Mouse (Mus musculus): ENCODE results near the gene Tstd2. TPM values are rescaled to one million over a fixed set of nuclear protein-coding genes. Genes with fewer than 3 reads are reported as not detected.

The Tstd2 gene
- polyA plus RNA-seq, 2 experiments from 2014 or later: 26.4 to 26.6 TPM

- ATAC-seq: no peak
These were observed 53.9 kb downstream of the Tstd2 start for GRCm38 (mm10) chr4:46084416-46085172.

DNA sequence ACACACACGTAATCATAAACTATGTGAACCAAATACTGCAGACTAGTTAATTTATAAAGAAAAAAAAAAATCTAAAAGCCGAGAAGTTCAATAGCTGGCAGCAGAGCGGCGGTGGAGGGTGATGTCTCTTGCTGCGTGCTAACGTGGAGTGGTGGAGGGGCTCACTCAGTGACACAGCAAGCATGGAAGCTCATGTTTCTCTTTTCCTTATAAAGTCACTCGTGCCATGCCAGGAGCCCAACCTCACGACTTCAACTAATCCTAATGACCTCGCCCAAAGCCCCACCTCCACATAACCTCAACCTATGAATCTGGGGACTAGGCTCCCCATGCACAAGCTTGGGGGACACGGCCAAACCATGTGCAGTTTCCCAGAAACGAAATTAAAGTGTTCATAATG, 55.9 kb downstream of the Tstd2 start:
- ATAC-seq: no peak

DNA sequence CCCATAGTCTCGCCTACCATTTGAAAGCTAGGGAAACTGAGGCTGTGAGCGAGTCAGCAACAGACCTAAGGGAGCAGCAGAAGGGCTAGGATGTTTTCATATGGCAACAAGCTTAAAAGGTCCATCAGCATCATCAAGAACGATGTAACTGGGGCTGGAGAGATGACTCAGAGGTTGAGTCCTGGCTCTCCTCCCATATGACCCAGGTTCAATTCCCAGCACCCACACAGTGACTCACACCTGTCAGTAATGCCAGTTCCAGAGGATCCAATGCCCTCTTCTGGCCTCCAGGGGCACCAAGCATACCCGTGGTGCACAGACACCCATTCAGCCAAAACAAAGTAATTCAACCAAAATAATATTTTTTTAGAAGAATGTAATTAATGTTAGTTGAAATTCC, 58.2 kb downstream of the Tstd2 start:
- no peak for ATAC-seq

DNA sequence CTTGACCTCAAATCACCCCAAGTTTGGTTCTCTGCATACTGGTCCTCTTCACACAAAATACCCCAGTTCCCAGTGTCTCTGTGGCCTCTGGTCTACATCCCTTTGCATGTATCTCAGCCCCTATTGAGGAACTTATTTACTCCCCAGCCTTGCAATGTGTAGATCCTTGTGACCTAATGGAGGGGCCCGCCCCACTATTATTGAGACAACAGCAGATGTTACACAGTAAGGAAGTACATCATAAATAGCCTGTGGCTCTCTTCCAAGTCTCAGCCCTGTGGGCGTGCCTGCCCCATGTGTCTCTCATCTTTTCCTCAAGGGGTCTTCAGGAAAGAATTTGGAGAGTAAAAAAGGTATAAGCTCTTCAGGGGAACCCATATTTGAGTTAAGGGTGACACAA, 61.6 kb downstream of the Tstd2 start:
- ATAC-seq: no peak

DNA sequence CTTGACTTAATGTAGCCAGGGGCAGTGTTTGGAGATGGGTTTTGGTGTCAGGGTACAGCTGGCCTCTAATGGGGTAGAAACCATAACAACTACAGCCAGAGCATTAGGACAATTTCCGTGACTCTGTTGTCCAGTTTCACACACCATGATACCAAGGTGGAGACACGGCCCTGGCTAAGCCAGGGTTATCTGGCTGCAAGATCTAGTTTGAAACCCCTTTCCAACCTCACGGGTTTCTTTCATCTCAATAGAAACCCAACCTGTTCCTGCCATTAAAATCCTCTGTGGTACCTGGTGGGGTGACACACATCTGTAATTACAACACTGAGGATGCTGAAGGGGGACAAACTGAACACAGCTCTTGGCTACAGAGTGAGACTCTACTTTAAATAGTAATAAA, 62.8 kb downstream of the Tstd2 start:
- no peak for ATAC-seq

DNA sequence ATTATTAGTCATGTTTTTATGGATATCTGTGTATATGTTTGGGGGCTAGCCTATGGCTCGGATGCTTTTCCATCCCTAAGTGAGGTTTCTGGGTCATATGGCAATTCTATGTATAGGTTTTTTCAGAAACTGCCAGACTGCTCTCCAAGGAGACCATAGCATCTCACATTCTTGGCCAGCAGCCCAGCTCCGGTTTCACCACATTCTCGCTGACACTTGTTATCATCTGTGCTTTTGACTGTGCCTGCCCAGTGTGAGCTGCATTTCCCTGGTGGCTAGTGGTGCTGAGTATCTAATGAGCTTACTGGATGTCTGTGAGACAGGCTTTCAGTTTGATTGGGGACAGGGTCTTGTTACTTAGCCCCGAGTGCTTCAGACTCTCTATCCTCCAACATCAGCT, 64.8 kb downstream of the Tstd2 start:
- no peak for ATAC-seq

GRCm38 (mm10) chr4:46072631-46073030, 65.9 kb downstream of the Tstd2 start:
- no peak for ATAC-seq

GRCm38 (mm10) chr4:46069851-46070482, 68.5 kb downstream of the Tstd2 start:
- ATAC-seq: no peak

DNA sequence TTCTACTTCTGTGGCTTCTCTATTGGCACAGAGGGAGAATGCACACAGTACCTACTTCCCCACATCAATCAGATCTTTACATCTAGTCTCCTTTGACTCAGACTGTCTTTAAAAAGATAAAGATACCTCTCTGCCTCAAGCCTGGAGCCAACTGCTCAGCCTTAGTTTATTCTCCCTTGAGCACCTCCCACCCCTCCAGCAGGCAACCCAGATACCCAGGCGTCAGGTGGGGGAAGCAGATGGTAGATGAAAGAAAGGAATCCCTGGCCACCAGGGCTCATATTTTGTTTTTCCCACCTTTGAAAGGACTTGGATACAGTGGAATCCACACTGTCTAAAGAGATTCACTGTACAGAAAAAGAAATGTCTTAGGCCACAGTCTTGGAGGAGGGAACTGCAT, 69.9 kb downstream of the Tstd2 start:
- no peak for ATAC-seq

- no peak for ATAC-seq
These were observed 70.4 kb downstream of the Tstd2 start for GRCm38 (mm10) chr4:46068060-46068459.

GRCm38 (mm10) chr4:46065695-46066340, 72.7 kb downstream of the Tstd2 start:
- ATAC-seq: no peak

GRCm38 (mm10) chr4:46064961-46065360, 73.5 kb downstream of the Tstd2 start:
- no peak for ATAC-seq

Other genes starting within 250 kb of the Tstd2 start
- under 1 TPM; 0.12 to 0.29 TPM for gene Ccdc180, start 248.4 kb downstream of the Tstd2 start, polyA plus RNA-seq (2017; shearing (Covaris generic))
- 1 to 10 TPM in 1 of 2 experiments, under 1 TPM in 1; 0.61 to 3.5 TPM for gene Tdrd7, start 173.4 kb downstream of the Tstd2 start, polyA plus RNA-seq (2017; shearing (Covaris generic))
- 1 to 10 TPM; 1.6 to 4.0 TPM for gene Tmod1, start 99.8 kb downstream of the Tstd2 start, polyA plus RNA-seq (2017; shearing (Covaris generic))
- 10 to 100 TPM; 38.2 to 44.5 TPM for gene Ncbp1, start 81 bp downstream of the Tstd2 start, polyA plus RNA-seq (2017; shearing (Covaris generic))
- 10 to 100 TPM; 10.9 to 17.7 TPM for gene Xpa, start 57.6 kb upstream of the Tstd2 start, polyA plus RNA-seq (2017; shearing (Covaris generic))
- gene Foxe1, start 204.9 kb upstream of the Tstd2 start, polyA plus RNA-seq (2017; shearing (Covaris generic)): not detected